Mouse (Mus musculus): ENCODE measurements around the gene Setd5. TPM values are rescaled to one million over a fixed set of nuclear protein-coding genes. Genes with fewer than 3 reads are reported as not detected.
A peak's percentile ranks its signal among the peaks of the same experiment; 100 is the strongest.

Gene Setd5
- polyA plus RNA-seq, 1 experiment from 2014 or later, result 50.3 TPM

GRCm38 (mm10) chr6:113178286-113179194 lies 101.4 kb downstream of the Setd5 start:
- H3K9ac ChIP-seq, result peak overlapping the region; percentile 43; the same call in 1 of the 2 replicates
- peak; percentile 94 for ATAC-seq (ENCODE audit: low read depth)

GRCm38 (mm10) chr6:113179195-113179733 lies 102.1 kb downstream of the Setd5 start:
- Histone ChIP-seq H3K36me3 (peaks cover 26% of the 10 kb centered on the region), H3K4me1 (replicated peaks) (peaks cover 24% of the 10 kb centered on the region), H3K4me3 (peak overlapping the region; percentile 20; the same call in 1 of the 2 replicates), H3K9me3 (no peaks in the 10 kb centered on the region), H3K9ac (peak overlapping the region; percentile 49), H3K27ac (replicated peaks) (peak overlapping the region; percentile 81), H3K27me3 (no peaks in the 10 kb centered on the region), H3K4me2 (peak overlapping the region; percentile 49)
- WGBS, result 29% methylated on average over 4 of the region's 4 CpGs
- peak; percentile 48; the same call in 1 of the 2 replicates for ATAC-seq (ENCODE audit: low read depth)

More at GRCm38 (mm10) chr6:113178286-113179194, 101.4 kb downstream of the Setd5 start:
- peaks cover 27% of the 10 kb centered on the region for H3K36me3 ChIP-seq
- no peaks in the 10 kb centered on the region for H3K27me3 ChIP-seq
- H3K4me3 ChIP-seq, result peak overlapping the region; percentile 20; the same call in 1 of the 2 replicates
- WGBS, result 20% methylated on average over 14 of the region's 14 CpGs
- peaks cover 22% of the 10 kb centered on the region for H3K4me1 ChIP-seq (replicated peaks)
- H3K9me3 ChIP-seq, result no peaks in the 10 kb centered on the region
- H3K4me2 ChIP-seq, result peak overlapping the region; percentile 49
- peak overlapping the region; percentile 81 for H3K27ac ChIP-seq (replicated peaks)

- 74% methylated on average over 9 of the region's 9 CpGs for WGBS
Measured at GRCm38 (mm10) chr6:113184163-113184562, 107.0 kb downstream of the Setd5 start.

GRCm38 (mm10) chr6:113184866-113185525 lies 107.8 kb downstream of the Setd5 start:
- no peak for ATAC-seq (ENCODE audit: low read depth)
- Histone ChIP-seq H3K36me3 (peaks cover 31% of the 10 kb centered on the region), H3K27ac (replicated peaks) (no peak overlapping the region), H3K9me3 (no peaks in the 10 kb centered on the region), H3K4me2 (no peak overlapping the region), H3K27me3 (no peaks in the 10 kb centered on the region), H3K9ac (no peak overlapping the region), H3K4me1 (replicated peaks) (peaks cover 12% of the 10 kb centered on the region), H3K4me3 (no peak overlapping the region)
- 86% methylated on average over 21 of the region's 21 CpGs for WGBS

More at GRCm38 (mm10) chr6:113184163-113184562, 107.0 kb downstream of the Setd5 start:
- H3K4me3 ChIP-seq, result no peak overlapping the region
- no peak for ATAC-seq (ENCODE audit: low read depth)
- no peak overlapping the region for H3K27ac ChIP-seq (replicated peaks)
- H3K9ac ChIP-seq, result no peak overlapping the region
- no peaks in the 10 kb centered on the region for H3K9me3 ChIP-seq
- H3K36me3 ChIP-seq, result peaks cover 28% of the 10 kb centered on the region
- peaks cover 20% of the 10 kb centered on the region for H3K4me1 ChIP-seq (replicated peaks)
- H3K27me3 ChIP-seq, result no peaks in the 10 kb centered on the region
- H3K4me2 ChIP-seq, result no peak overlapping the region

- H3K4me1 ChIP-seq (replicated peaks), result peaks cover 42% of the 10 kb centered on the region
- peak; percentile 41 for ATAC-seq (ENCODE audit: low read depth)
- WGBS, result 3% methylated on average over 46 of the region's 46 CpGs
- H3K36me3 ChIP-seq, result peaks cover 9% of the 10 kb centered on the region; the same call in 1 of the 2 replicates
- peak overlapping the region; percentile 95 for H3K4me2 ChIP-seq
- peak overlapping the region; percentile 95 for H3K9ac ChIP-seq
- H3K4me3 ChIP-seq, result peak overlapping the region; percentile 77
- H3K27ac ChIP-seq (replicated peaks), result peak overlapping the region; percentile 18; the same call in 1 of the 2 replicates
- H3K9me3 ChIP-seq, result no peaks in the 10 kb centered on the region
- no peaks in the 10 kb centered on the region; the same call in 1 of the 2 replicates for H3K27me3 ChIP-seq
Measured at GRCm38 (mm10) chr6:113193765-113194460, 116.7 kb downstream of the Setd5 start.

- peak overlapping the region; percentile 95 for H3K9ac ChIP-seq
- H3K4me3 ChIP-seq, result peak overlapping the region; percentile 77
- H3K36me3 ChIP-seq, result 0 out of 2 replicates have a peak, but pooled peaks cover 4% of the 10 kb centered on the region
- no peaks in the 10 kb centered on the region for H3K9me3 ChIP-seq
- H3K4me2 ChIP-seq, result peak overlapping the region; percentile 95
- ATAC-seq (ENCODE audit: low read depth), result no peak
- H3K27me3 ChIP-seq, result no peaks in the 10 kb centered on the region; the same call in 1 of the 2 replicates
- WGBS, result 3% methylated on average over 5 of the region's 5 CpGs
- peak overlapping the region; percentile 76 for H3K27ac ChIP-seq (replicated peaks)
- H3K4me1 ChIP-seq (replicated peaks), result peaks cover 42% of the 10 kb centered on the region
Measured at GRCm38 (mm10) chr6:113194517-113194840, 117.3 kb downstream of the Setd5 start.

GRCm38 (mm10) chr6:113194841-113195595 lies 117.9 kb downstream of the Setd5 start, which contains the start of gene Lhfpl4:
Lhfpl4 (minus strand) TSS chr6:113195384.
- WGBS, result under 1% methylated on average over 59 of the region's 66 CpGs
- H3K36me3 ChIP-seq, result 0 out of 2 replicates have a peak, but pooled peaks cover 4% of the 10 kb centered on the region
- no peaks in the 10 kb centered on the region for H3K9me3 ChIP-seq
- H3K9ac ChIP-seq, result peak within 1 kb of the TSS; percentile 95
- peak within 1 kb of the TSS; percentile 77 for H3K4me3 ChIP-seq
- peak within 1 kb of the TSS; percentile 76 for H3K27ac ChIP-seq (replicated peaks)
- H3K4me1 ChIP-seq (replicated peaks), result peaks cover 42% of the 10 kb centered on the region
- peak within 1 kb of the TSS; percentile 95 for H3K4me2 ChIP-seq
- ATAC-seq (ENCODE audit: low read depth), result peak; percentile 87
- no peaks in the 10 kb centered on the region; the same call in 1 of the 2 replicates for H3K27me3 ChIP-seq

- ATAC-seq (ENCODE audit: low read depth), result peak; percentile 34
- Histone ChIP-seq H3K4me1 (replicated peaks) (peaks cover 42% of the 10 kb centered on the region), H3K36me3 (0 out of 2 replicates have a peak, but pooled peaks cover 4% of the 10 kb centered on the region), H3K27me3 (no peaks in the 10 kb centered on the region; the same call in 1 of the 2 replicates), H3K4me3 (peak overlapping the region; percentile 77), H3K27ac (replicated peaks) (peak overlapping the region; percentile 76), H3K9me3 (no peaks in the 10 kb centered on the region), H3K4me2 (peak overlapping the region; percentile 95), H3K9ac (peak overlapping the region; percentile 95)
- 12% methylated on average over 9 of the region's 9 CpGs for whole genome bisulfite sequencing
Measured at GRCm38 (mm10) chr6:113195596-113195992, 118.4 kb downstream of the Setd5 start.
